Mouse (Mus musculus) spleen, postnatal 10 days (tissue): ENCODE results near the gene Ctrb1.

Experiments
- DNase-seq, 2 experiments: peaks; one replicate each; pipeline ENCODE4 v3.0.0; 2021 to 2022; ENCODE audit warnings: low spot score in 2 of 2

Ctrb1 gene

DNA sequence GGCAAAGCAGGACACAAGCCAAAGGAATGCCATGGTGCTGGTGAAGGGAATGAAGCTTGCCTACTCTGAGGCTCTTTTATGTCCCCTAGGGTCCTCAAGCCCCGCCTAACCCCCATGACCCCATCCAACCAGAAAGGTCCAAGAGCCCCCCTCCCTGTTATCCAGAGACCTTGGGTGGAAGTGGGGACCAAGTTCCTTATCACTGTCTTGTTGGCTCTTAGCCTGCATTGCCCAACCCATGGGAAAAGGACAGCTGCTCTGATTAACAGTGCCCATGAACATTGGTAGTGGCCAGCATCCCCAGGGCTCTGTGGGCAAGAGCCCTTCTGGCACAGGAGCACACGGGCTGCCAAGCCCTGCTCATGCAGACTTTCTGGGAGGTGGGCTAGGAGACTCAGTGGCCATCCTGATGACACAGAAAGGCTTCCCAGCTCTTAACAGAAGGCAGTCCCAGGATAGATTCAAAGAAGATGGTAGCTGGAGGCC is at the start of gene Ctrb1:
Ctrb1 (minus strand) TSS at position 51 of the 486 bp plus-strand sequence.
- DNase-seq: no peak

DNA sequence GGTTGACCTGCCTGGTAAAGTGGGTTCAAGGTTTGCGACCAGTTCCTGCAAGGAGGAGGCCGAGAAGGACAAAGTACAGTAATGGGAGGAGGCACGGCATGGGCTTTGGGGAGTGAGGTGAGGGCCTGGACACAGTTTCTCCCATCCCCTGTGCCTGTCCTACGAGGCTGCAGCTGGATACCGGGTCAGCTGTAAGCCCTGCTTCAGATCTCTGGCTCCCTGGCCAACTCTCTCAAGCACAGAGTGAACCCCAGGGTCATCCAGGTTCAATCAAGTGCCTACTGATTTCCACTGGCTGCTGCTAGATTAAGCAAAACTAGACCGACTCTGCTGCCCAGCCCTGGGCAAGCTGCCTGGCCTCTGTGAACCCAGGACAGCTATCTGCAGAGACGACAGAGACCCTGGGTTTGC is 49.5 kb upstream of the Ctrb1 start:
- DNase-seq: no peak

DNA sequence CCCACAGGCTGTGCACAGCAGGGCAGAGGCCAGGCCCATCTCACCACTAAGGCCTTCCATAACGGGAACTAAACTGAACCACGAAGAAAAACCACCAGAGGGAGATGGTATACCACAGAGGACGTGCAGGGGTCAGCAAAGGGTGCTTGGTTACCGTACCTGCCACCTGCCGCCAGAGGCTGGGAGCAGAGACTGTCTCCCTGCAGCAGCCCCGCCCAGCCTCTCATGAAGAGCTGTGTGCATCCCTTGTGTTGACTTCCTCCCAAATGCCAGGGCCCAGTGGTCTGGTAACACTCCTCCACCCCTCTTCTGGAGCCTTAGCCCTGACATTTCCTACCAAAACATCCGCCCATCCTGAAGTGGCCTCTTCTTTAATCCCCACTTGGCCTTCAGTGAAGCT is 48.8 kb upstream of the Ctrb1 start:
- DNase-seq: no peak

DNA sequence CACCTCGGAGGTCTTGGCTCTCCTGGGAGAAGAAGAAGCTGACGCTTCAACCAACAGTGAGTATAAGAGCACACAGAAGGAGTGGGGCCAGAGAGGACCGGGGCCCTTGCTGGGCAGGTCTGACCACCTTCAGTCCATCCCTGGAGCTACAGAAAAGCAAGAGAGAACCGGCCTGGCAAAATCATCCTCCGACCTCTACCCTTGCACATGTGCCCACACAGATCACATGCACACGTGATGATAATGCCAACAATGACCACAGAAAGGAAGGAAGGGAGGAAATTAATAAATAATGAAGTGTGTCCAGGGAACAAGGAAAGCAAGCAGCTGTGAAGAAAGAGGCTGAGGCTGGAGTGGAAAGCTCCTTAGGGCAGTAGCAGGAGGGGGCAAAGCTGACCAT is 48.1 kb upstream of the Ctrb1 start:
- DNase-seq: no peak

DNA sequence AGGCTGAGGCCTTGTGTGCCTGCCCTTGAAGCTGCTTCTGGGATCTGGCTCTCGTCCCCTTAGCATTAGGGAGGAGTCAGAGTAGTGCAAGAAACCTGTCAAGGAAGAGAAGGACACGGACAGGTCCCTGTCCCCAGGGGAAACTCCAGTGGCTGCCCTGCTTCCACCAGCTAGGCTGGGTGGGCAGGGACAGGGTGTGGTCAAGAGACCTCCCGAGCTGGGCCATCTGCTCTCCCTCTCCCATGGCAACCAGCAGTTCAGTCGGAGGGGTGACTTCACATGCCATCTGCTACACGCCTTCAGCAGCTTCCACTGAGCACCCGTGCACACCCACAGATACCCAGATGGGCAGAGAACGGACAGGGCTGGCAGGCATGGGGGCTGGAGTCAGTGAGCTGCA is 45.5 kb upstream of the Ctrb1 start:
- no peak for DNase-seq

DNA sequence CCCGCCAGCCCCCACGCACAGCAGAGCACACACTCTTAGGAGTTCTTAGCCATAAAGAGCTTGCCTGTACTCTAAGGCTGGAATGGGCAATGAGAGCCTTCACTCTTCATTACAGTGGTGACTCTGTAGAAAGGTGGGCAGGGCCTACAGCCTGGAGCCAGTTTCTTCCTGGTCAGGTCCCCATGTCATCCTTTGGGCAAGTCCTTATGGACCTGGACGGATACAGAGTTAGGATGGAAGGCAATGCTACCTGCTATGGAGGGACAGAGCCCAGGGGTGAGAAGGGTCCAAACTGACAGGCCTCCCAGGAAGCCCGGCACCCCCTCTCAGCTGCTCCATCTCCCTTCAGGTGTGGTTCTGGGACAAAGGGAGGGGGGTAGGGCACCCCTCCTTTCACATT is 45.0 kb upstream of the Ctrb1 start:
- no peak for DNase-seq

DNA sequence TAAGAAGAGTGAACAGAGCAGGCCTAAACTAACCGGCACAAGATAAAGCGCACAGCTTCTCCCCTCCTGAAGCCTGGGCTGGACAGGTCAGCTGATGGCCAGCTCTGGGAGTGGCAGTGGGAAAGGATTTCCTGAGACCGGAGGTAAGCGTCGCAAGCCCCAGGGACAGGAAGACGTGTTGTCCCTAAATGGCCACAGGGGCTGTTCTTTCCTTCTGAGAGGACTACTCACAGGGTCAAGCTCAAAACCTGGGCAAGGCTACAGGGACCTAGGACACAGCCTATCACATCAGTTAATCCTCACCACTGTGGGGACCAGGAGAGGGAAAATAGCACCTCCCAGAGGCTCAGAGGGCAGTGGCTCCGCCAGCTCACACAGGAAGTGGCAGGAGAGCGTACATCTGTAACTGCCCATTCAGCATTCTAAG is 44.5 kb upstream of the Ctrb1 start:
- no peak for DNase-seq

DNA sequence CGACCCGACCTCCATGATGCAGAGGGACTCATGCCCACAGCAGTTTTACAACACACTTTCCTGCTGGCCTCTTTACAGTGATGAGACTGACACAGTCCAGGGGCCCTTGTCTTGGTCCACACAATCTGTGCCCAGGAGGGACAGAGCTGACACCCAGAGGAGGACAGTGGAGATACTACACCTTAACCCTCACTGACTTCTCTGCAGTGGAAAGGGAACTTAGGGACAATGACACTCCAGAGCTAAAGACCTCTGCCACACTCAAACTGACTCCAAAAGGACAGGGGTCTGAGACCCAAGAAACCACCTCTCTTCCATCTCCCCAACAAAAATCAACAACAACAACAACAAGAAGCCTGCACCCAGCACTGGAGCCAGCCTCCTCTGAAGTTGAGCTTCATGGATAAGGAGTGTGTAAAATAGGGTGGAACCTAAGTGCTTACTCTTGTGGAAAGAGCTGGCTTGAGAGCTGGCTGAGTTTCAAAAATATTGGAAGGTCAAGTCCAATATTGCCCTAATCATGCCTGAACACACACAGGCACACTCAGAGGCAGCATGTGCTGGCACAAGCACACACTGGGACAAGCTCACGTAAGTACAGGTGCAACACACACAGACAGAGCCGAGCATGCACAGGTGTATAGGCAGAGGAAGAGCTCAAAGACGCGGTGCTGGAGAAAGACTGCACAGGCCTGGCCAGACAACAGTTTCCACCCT is 43.6 kb upstream of the Ctrb1 start:
- DNase-seq: no peak

DNA sequence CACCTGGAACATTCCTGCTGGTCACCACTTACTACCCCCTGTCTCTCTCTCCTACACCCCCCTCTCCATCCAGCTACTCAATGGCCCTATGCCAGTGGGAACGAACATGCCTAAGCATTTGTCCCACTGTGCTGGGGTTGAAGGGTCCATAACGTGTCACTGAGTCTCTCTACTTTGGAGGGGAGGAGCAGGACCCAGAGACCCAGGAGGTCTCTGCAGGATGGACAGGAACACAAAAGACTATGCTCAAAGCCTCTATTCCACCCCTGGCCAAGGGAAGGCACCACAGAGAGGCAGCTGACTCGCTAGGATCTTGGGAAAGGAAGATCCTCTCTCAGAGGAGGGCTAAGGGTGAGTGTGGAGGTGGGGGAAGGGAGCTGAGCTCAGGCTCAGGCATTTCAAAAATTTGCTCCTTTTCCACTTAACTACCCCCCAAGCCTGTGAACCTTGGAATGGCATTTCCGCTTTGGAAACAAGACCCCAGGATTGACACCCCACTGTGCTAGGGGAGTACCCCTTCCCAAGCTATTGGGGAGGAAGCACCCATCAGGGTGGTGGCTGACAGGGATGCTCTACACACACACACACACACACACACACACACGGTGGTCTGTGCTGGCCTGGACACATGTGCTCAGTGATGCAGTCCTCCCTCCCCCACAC is 42.9 kb upstream of the Ctrb1 start:
- DNase-seq: no peak

DNA sequence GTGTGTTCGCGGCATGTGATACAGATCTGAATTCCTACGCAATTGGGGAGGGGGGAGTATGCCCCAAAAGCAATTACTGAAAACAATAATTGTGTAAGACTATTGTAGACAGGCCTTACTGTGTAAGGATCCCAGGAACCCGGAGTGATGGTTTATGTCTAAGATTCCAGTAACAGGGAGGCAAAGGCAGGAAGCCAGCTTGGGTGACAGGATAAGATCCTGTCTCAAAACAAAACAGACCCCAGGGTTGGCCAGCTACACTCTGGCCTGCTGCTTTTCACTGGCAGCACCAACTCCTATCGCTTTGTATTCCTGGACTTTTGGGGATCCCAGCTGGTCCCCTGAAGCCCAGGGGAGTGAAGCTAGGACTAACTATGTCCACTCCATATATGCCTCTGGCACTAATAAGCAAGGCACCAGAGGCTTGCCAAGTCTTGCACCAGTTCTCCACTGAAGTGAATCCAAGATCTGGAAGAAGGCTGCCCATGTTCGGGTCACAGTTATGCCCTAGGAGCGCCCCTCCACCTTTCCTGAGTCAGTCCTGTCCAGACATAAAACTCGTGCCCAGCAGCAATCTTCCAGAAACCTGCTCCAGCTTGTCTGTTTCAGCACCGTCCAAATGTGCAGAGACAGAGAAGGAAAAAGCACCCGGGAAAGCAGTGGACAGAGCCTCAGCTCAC is 41.7 kb upstream of the Ctrb1 start:
- no peak for DNase-seq

DNA sequence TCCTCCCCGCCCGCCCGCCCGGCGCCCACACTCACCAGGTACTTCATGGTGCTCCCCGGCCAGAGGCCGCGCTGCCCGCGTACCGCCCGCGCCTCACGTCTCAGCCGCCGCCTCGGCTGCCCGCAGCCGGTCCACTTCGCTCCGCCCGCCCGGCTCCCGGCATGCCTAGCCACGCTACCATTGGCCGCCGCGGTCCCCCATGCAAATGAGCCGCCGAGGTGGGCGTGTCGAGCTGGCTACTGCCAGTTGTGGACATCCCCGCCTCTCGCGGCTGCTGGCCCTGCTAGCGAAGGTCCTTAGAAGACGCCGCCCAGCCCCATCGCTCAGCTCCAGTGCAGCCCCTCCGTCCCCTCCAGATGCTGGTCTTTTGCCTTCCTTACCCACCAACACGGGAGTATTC is 41.2 kb upstream of the Ctrb1 start:
- peak; percentile 69 to 91 for DNase-seq

DNA sequence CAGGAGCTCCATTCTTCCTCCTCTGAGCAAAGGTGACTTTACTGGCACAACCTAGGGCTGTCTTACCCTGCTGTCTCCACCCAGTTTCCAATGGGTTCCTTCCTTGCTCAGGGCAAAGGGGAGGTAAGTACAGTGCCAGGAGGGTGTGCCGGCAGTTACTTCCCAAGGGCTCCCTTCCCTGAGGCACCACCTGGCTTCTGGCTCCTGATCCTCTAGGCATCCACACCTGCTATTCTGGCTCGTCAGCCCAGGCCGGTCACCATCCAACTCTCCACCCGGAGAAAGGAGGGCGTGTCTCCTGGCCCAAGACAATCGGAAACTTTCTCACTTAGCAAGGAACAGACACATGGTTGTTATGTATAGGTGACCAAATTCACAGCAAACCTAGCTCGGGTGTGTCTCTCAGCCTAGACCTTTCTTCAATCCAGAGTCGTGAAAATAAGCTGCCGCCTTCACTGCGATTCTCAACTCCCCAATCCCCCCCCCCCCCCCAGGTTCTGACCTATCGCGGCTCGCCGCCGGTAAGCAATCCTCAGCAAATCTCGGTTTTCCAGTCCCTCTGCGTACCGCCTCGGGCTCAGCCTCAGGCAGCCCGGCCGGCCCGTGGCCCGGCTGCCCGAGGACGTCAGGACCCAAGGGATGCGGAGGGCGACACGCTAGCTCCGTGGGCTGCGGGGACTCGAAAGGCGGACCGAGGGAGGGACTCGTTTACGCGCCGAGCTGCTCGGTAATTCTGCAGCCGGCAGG is 40.6 kb upstream of the Ctrb1 start:
- no peak for DNase-seq

DNA sequence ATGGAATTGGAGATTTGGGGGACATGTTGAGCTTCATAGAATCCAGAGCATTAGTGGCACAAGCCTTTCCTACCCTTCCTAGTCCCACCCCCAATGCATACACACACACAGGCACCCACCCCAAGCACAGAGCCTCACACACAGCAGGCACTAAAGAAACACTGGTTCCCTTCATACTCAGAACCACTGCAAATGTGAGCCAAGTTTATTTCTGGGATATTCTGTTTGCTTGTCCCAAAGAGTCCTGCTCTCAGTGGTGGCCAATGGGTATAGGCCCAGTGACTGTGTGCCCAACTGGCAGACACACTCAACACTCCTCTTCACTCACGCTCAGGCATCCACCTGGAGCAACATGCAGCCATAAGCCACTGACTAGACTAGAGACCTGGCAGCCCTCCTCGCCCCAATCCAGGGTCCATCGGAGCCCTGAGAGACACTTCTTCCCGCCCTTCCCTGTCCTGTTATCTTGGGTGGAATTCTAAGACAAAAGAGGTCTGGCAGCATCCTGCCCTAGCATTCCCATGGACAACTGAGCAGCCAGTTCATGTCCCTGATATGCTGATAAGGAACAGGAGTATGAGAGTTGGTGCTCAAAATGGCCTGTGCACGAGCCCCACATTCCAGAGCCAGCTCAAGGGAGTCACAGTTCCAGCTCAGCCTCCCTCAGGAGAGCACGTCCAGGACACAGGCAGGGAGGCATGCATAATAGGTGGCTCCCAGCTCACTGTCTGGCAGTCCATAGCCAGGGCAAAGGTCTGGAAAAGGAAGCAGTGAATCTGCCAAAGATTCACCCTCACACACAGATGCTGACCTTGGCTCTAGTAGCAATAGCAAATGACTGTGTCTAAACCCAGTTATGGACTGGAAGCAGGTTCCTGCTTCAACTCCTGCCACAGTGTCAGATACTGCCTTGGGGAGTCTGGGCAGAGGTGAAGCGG is 38.7 kb upstream of the Ctrb1 start:
- no peak for DNase-seq

DNA sequence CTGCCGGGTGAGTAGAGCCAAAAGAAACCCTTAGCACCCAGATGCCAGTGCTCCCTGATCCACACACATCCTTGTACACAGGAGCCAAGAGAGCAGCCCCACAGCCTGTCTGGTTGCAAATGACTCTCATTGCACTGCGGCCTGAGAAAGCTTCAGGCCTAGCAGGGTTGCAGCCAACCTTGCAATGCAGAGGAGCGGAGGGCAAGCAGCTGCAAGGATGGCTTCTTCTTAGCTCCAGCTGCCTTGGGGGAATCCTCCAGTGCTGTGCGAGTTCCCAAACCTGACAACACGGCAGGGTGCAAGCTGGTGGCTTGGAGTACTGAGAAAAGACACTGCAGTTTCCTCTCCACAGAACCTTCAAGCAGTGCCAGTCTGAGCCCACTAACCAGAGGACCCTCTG is 37.7 kb upstream of the Ctrb1 start:
- no peak for DNase-seq

DNA sequence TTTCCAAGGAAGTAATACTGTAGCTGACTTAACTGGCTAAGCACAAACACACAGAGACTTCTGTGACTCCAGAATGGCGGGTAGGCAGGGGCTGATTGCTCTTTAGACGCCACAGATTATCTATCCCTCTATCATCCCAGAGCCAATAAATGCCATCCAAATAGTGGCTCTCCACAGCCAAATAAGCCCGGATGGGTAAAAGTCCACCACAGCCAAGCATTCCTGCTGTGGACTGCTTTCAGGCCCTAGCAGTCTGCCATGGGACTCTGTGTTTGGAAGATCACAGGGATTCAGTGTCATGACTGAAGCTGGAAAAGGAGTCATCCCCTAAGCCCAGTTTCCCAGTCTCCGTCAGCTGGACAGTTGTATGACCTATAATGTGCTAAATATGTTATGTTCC is 36.7 kb upstream of the Ctrb1 start:
- no peak for DNase-seq

DNA sequence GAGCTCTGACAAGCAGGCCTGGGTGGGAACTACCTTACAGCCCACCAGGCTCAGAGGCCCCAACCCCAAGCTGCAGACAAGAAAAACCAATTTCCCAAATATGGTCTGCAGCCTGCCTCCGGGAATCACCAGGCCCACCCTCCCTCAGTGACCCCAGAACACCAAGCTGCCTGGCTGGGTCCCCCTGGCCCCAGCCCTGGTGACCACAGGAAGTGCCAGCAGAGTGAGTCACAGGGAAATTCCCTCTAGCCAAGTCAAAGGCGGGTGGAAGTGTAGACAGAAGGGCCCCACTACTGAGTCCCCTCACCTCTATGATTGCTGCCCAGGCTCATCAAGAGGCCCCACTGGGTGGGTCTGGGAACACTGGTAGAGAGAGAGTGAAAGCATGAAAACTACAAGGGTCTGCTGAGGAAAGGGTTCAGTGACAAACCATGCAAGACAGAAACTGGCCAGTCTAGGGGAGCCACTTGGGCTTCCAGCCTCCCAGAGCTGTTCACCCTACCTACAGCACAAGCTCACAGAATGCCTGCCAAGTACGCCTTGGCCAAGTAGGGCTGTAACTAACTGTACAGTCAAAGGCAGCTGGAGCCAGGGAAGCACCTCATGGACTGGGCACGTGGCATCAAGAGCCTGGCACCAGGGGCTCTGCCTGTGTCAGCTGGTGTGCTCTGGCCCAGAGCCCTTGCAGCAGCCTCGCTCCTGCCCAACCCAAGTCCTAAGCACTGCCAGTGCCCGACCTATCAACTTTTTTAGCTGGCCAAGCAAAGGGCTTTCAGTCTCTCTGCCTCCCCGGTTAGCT is 35.5 kb upstream of the Ctrb1 start:
- DNase-seq: no peak

DNA sequence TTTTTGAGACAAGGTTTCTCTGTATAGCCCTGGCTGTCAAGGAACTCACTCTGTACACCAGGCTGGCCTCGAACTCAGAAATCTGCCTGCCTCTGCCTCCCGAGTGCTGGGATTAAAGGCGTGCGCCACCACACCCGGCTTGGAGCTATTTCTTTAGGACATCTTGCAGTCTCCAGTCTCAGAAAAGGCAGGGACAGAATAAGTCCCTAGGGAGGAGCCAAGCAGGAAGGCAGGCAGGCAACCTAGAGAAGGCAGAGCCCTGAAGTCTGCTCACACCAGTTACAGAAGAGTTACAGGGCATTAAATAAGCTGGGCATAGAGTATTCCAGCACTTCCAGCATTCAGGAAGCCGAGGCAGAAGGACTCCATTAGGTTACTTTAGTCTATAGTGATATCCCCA is 34.5 kb upstream of the Ctrb1 start:
- DNase-seq: no peak

DNA sequence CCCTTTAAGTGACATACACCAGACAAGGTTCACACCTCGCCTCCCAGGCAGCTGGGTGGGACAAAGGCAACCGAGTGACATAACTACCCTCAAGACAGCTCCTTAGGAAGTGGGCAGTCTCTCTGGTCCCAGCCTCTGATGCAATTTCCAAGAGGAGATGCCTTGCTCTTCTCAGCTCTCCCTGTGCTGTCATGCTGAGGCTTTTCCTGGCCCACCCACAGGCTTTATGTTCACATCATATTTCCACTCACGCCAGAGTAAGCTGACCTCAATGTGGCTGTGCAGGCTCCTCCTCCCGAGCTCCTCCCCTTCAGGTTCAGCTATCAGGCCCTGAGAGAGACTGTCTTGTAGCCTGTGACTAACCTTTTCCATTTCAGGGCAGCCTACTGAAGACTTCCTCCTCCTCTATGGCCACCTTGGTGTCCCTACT is 29.3 kb upstream of the Ctrb1 start:
- no peak for DNase-seq

DNA sequence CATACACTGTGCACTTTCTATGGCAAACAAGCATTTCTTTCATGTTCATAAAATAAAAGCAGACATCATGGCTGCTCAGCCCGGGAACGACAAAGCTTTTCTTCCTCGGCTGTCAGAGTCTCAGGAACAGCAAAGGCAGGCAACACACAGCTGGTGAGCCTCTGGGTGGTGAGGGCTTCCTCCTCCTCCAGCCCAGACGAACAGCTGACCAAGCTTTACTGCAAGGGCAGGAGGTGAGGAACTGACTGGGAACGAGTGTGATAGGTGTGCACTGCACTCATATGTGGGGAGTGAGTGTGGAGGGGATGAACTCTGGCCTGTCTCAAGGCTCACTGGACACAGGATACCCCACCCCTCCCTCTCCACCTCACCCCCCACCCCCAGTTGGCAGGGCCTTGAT is 28.1 kb upstream of the Ctrb1 start:
- no peak for DNase-seq

DNA sequence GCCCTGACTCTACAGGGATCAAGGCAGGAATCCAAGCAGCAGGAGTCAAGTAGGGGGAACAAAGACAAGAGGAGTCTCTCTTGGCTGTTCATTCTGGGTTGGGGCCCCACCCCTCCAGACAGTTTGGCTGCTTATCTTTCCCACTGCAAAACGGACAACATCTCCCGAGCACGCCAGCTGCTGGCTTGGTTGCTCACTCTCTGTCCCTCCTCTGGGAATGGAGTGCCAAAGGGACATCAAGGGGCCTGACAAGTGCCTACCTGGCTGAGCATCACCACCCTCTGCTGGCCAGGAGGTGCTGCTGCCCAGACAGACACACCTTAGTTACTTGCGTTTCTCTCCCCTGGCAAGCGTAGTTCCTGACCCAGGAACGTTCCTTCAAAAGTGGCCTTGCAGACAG is 27.1 kb upstream of the Ctrb1 start:
- DNase-seq: no peak
